Mouse (Mus musculus) limb, embryonic 14.5 days (tissue): Measurements from ENCODE around the gene Dock9. TPM values are rescaled to one million over a fixed set of nuclear protein-coding genes. Genes with fewer than 3 reads are reported as not detected.

Experiments used
- ATAC-seq: fragments of 200-750 bp; cut with Nextera tagmentation; 2 replicates; pipeline ENCODE4 v1.8.0; 2017; ENCODE audit warnings: low read depth, moderate number of reproducible peaks, moderate TSS enrichment; ENCODE audit not compliant: low FRiP score
- DNase-seq: peaks from one replicate; pipeline ENCODE4 v3.0.0-alpha.2; 2015; ENCODE audit warnings: low spot score
- H3K27ac ChIP-seq: fragments of 300-500 bp; sonication (generic); replicated peaks from 2 replicates; pipeline ENCODE4 v1.5.1; 2014; ENCODE audit warnings: low read depth, mild to moderate bottlenecking, low read length, moderate library complexity, mixed read lengths
- H3K27me3 ChIP-seq: fragments of 300-500 bp; sonication (generic); 2 replicates; pipeline ENCODE4 v1.6.1; 2014; ENCODE audit warnings: low read length, mixed read lengths; ENCODE audit not compliant: control insufficient read depth, insufficient read depth
- H3K36me3 ChIP-seq: fragments of 300-500 bp; sonication (generic); 2 replicates; pipeline ENCODE4 v1.6.1; 2014; ENCODE audit warnings: mild to moderate bottlenecking, low read length, moderate library complexity, mixed read lengths; ENCODE audit not compliant: control insufficient read depth, insufficient read depth
- H3K4me1 ChIP-seq: fragments of 300-500 bp; sonication (generic); 2 replicates; pipeline ENCODE4 v1.6.1; 2014; ENCODE audit warnings: antibody characterized with exemption, low read length, mixed read lengths; ENCODE audit not compliant: control insufficient read depth, insufficient read depth
- H3K4me2 ChIP-seq: fragments of 300-500 bp; sonication (generic); replicated peaks from 2 replicates; pipeline ENCODE4 v1.6.1; 2014; ENCODE audit warnings: low read depth, mild to moderate bottlenecking, low read length, moderate library complexity; ENCODE audit not compliant: severe bottlenecking
- H3K4me3 ChIP-seq: fragments of 300-500 bp; sonication (generic); replicated peaks from 2 replicates; pipeline ENCODE4 v1.5.1; 2014; ENCODE audit warnings: low read length
- H3K9ac ChIP-seq: fragments of 300-500 bp; sonication (generic); 2 replicates; pipeline ENCODE4 v1.6.1; 2014; ENCODE audit warnings: mild to moderate bottlenecking, low read depth, low read length, moderate library complexity; ENCODE audit not compliant: severe bottlenecking
- H3K9me3 ChIP-seq: fragments of 300-500 bp; sonication (generic); 2 replicates; pipeline ENCODE4 v1.6.1; 2016; ENCODE audit warnings: low read length; ENCODE audit not compliant: control insufficient read depth
- POLR2A ChIP-seq: fragments of 200-500 bp; IDR thresholded peaks from 2 replicates; pipeline ENCODE4 v1.8.0; 2012; ENCODE audit warnings: inconsistent platforms, mild to moderate bottlenecking, moderate library complexity, borderline replicate concordance; ENCODE audit not compliant: insufficient read depth, insufficient read length; ENCODE audit errors: extremely low read depth
- WGBS: fragments of 180-500 bp; shearing (Covaris S2); extraction: QIAGEN DNeasy Blood & Tissue Kit; methylation state at CpG from one replicate; pipeline ENCODE4 v1.1.7; 2014; 5-methylcytosine and 5-hydroxymethylcytosine counted together
- polyA plus RNA-seq, 2 experiments: library from polyadenylated mRNA; depleted of rRNA in 1 of 2; stranded (reverse) in 1 of 2; unstranded in 1 of 2; fragments of >200 nt; fragmentation: Nextera tagmentation in 1 of 2; extraction: Ambion mirVana in 1 of 2; gene quantifications; 2 replicates each; pipeline versions ENCODE4 v1.2.1 to v1.2.3; 2012 to 2014

Dock9 gene
- polyA plus RNA-seq, 2 experiments: 13.8 to 19.7 TPM

GRCm38 (mm10) chr14:121593313-121593929 is 204.2 kb downstream of the Dock9 start:
- no peaks in the 10 kb centered on the region for H3K9me3 ChIP-seq
- no peak overlapping the region for H3K4me2 ChIP-seq
- H3K4me1 ChIP-seq: peaks cover 3% of the 10 kb centered on the region; the same call in 1 of the 2 replicates
- no peak for DNase-seq
- no peak for ATAC-seq
- no peak overlapping the region for H3K4me3 ChIP-seq
- H3K36me3 ChIP-seq: no peaks in the 10 kb centered on the region; the same call in 1 of the 2 replicates
- TF ChIP-seq POLR2A: no peak
- no peaks in the 10 kb centered on the region for H3K27me3 ChIP-seq
- H3K9ac ChIP-seq: no peak overlapping the region
- H3K27ac ChIP-seq: no peak overlapping the region
- 55% methylated on average over 10 of the region's 10 CpGs for WGBS

GRCm38 (mm10) chr14:121592890-121593289 is 204.7 kb downstream of the Dock9 start:
- no peaks in the 10 kb centered on the region for H3K9me3 ChIP-seq
- no peak overlapping the region for H3K9ac ChIP-seq
- H3K4me1 ChIP-seq: peaks cover 3% of the 10 kb centered on the region; the same call in 1 of the 2 replicates
- H3K27me3 ChIP-seq: no peaks in the 10 kb centered on the region
- no peaks in the 10 kb centered on the region for H3K36me3 ChIP-seq
- no peak for TF ChIP-seq POLR2A
- DNase-seq (no peak), ATAC-seq (no peak)
- H3K4me2 ChIP-seq: no peak overlapping the region
- no peak overlapping the region for H3K27ac ChIP-seq
- H3K4me3 ChIP-seq: no peak overlapping the region
- WGBS: 61% methylated on average over 3 of the region's 3 CpGs

- Histone ChIP-seq H3K27me3 (no peaks in the 10 kb centered on the region), H3K27ac (no peak overlapping the region), H3K9me3 (no peaks in the 10 kb centered on the region), H3K4me3 (no peak overlapping the region), H3K4me1 (peaks cover 3% of the 10 kb centered on the region; the same call in 1 of the 2 replicates), H3K36me3 (no peaks in the 10 kb centered on the region), H3K4me2 (no peak overlapping the region), H3K9ac (no peak overlapping the region)
- no peak for DNase-seq
- no peak for TF ChIP-seq POLR2A
- no peak for ATAC-seq
- 84% methylated on average over 9 of the region's 9 CpGs for WGBS
Measured at GRCm38 (mm10) chr14:121592356-121592755, 205.3 kb downstream of the Dock9 start.

- Histone ChIP-seq H3K9me3 (no peaks in the 10 kb centered on the region), H3K4me3 (no peak overlapping the region), H3K36me3 (no peaks in the 10 kb centered on the region), H3K4me2 (no peak overlapping the region), H3K4me1 (peaks cover 9% of the 10 kb centered on the region; the same call in 1 of the 2 replicates), H3K9ac (no peak overlapping the region), H3K27me3 (no peaks in the 10 kb centered on the region), H3K27ac (no peak overlapping the region)
- WGBS: 47% methylated on average over 10 of the region's 10 CpGs
- ATAC-seq (peak; percentile 45; the same call in 1 of the 2 replicates), DNase-seq (peak; percentile 83)
- TF ChIP-seq POLR2A: no peak
Measured at GRCm38 (mm10) chr14:121589097-121589725, 208.4 kb downstream of the Dock9 start.

GRCm38 (mm10) chr14:121588451-121588850 is 209.2 kb downstream of the Dock9 start:
- no peak for ATAC-seq
- peak; percentile 82 for DNase-seq
- WGBS: 72% methylated on average over 4 of the region's 4 CpGs
- Histone ChIP-seq H3K4me3 (no peak overlapping the region), H3K27ac (no peak overlapping the region), H3K27me3 (no peaks in the 10 kb centered on the region), H3K4me2 (no peak overlapping the region), H3K36me3 (no peaks in the 10 kb centered on the region), H3K9ac (no peak overlapping the region), H3K9me3 (no peaks in the 10 kb centered on the region), H3K4me1 (peaks cover 9% of the 10 kb centered on the region; the same call in 1 of the 2 replicates)
- no peak for TF ChIP-seq POLR2A
